Mouse (Mus musculus) G1E-ER4 (cell line): ENCODE results near the gene 1700001C19Rik. TPM values are rescaled to one million over a fixed set of nuclear protein-coding genes. Genes with fewer than 3 reads are reported as not detected.

Experiments used
- GATA1 ChIP-seq: IDR thresholded peaks from one replicate; pipeline ENCODE4 v1.8.0; 2012; ENCODE audit warnings: low read length, inconsistent platforms
- polyA plus RNA-seq: library from polyadenylated mRNA; stranded (reverse); fragments of >175 nt; gene quantifications from 2 replicates; pipeline ENCODE4 v1.2.3, GENCODE M21; 2012

1700001C19Rik gene
- polyA plus RNA-seq, 1 experiment = not detected

DNA sequence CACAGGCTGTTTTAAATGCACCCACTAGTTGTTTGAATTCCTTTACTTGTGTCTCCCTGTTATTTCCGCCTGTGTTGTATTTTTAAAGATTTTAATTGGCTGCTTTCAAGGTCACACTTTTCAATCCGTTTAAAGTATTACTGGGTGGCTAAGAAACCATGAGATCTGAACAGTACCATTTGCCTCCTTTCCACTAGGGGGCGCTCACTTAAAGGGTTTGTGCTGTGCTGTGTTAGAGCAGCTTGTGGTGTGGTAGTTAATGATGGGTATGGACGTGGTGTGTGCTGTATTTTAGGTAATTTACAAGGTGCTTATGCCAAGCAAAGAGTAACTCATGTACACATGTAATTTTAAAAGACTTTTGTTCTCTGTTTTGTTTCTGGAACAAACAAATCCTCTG lies 65.7 kb downstream of the 1700001C19Rik start:
- TF ChIP-seq GATA1 = no peak

DNA sequence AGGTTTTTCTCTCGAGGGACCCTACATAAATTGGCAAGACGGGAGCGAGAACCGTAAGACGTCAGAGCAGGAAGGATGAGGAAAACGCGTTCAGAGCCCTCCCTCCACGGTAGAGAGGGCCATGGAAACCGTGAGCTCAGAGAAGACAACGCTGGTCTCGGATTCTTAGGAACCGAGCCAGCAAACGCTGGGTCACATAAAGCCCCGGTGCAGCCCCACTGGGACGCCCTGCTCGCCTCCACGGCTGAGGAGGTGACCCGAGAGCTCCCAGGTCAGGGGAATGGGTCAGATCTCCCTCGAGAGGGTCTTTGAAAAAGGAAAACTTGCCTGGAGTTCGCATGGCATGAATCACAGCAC lies 68.1 kb downstream of the 1700001C19Rik start:
- TF ChIP-seq GATA1 = no peak

DNA sequence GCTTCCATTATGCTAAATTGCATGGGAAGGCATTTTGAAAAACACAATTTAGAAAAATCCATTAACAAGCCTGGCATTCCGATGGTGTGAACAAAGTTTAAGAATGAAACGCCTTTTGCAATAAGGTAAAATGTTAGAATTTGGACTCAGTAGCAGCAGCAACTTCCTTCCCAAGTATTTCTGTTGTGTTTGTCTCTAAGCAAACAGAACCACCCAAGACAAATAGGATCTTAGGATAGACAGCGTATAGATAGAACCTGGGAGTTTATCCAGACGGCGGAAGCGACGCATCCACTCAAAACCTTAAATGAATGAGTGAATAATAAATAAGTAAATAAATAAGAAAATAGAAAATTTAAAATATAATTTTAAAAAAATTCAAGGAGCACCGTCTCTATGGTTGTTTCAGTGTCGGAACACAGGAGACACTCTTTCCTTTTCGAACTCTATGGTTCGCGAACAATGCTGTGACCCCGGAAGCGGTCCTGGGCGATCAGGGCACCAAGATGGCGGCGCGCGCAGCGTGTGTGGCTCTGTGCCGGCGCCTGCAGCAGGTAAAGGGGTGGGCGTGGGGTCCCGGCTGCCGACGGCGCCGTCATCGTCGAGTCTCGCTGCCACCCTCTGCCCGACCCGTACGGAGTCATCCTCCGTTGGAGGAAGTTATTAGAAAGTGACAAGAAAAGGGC lies 68.6 kb downstream of the 1700001C19Rik start, which contains the start of gene Mrps10:
Gene Mrps10 (plus strand): TSS at position 487 of the 686 bp plus-strand sequence.
- no peak for TF ChIP-seq GATA1

Other genes with a start within 250 kb of the 1700001C19Rik start
- 56.1 and 64.4 TPM in 2 replicates for gene Mrps10, start 68.5 kb downstream of the 1700001C19Rik start, polyA plus RNA-seq
- not detected in 2 replicates for gene Guca1b, start 52.0 kb downstream of the 1700001C19Rik start, polyA plus RNA-seq
- not detected in 2 replicates for gene Guca1a, start 36.8 kb downstream of the 1700001C19Rik start, polyA plus RNA-seq
- 0.01 TPM in 1 of 2 replicates, not detected in the other for gene AI661453, start 761 bp downstream of the 1700001C19Rik start, polyA plus RNA-seq
- 23.1 and 25.1 TPM in 2 replicates for gene Taf8, start 64.9 kb upstream of the 1700001C19Rik start, polyA plus RNA-seq
- gene Ccnd3, start 67.7 kb upstream of the 1700001C19Rik start, polyA plus RNA-seq = 451 and 580 TPM in 2 replicates
- gene Bysl, start 174.1 kb upstream of the 1700001C19Rik start, polyA plus RNA-seq = 58.2 and 67.0 TPM in 2 replicates
- gene Med20, start 174.2 kb upstream of the 1700001C19Rik start, polyA plus RNA-seq = 6.0 and 7.3 TPM in 2 replicates
- gene Gm20517, start 174.2 kb upstream of the 1700001C19Rik start, polyA plus RNA-seq = 0.11 TPM in 1 of 2 replicates, not detected in the other
- 15.8 and 20.6 TPM in 2 replicates for gene Usp49, start 193.3 kb upstream of the 1700001C19Rik start, polyA plus RNA-seq